Mouse (Mus musculus) small intestine, adult 2 months (tissue): ENCODE measurements around the gene Banp. TPM values are rescaled to one million over a fixed set of nuclear protein-coding genes. Genes with fewer than 3 reads are reported as not detected.
A peak's percentile ranks its signal among the peaks of the same experiment; 100 is the strongest.

Source experiments
- H3K27ac ChIP-seq: fragments of 200-500 bp; 2 replicates; pipeline ENCODE4 v1.5.1; 2012; ENCODE audit warnings: low read depth, low read length, control low read depth, inconsistent platforms; ENCODE audit not compliant: insufficient read depth
- H3K27me3 ChIP-seq: fragments of 200-500 bp; 2 replicates; pipeline ENCODE4 v1.6.1; 2012; ENCODE audit warnings: mild to moderate bottlenecking, moderate library complexity, low read length, inconsistent platforms; ENCODE audit not compliant: control insufficient read depth, insufficient read depth
- H3K36me3 ChIP-seq: fragments of 200-500 bp; 2 replicates; pipeline ENCODE4 v1.6.1; 2012; ENCODE audit warnings: mild to moderate bottlenecking, low read length, control low read depth, inconsistent platforms; ENCODE audit not compliant: control insufficient read depth, insufficient read depth
- H3K4me1 ChIP-seq: fragments of 200-500 bp; 2 replicates; pipeline ENCODE4 v1.6.1; 2012; ENCODE audit warnings: low read length, inconsistent platforms, mixed read lengths; ENCODE audit not compliant: control insufficient read depth, insufficient read depth, insufficient read length
- H3K4me3 ChIP-seq: fragments of 200-500 bp; 2 replicates; pipeline ENCODE4 v1.5.1; 2012; ENCODE audit warnings: low read depth, mild to moderate bottlenecking, control low read depth, inconsistent platforms, low read length, moderate library complexity
- CTCF ChIP-seq: fragments of 200-500 bp; IDR thresholded peaks from 2 replicates; pipeline ENCODE4 v1.5.1; 2012; ENCODE audit warnings: low read depth, mild to moderate bottlenecking, control low read depth, inconsistent platforms, low read length, moderate library complexity, mixed read lengths; ENCODE audit not compliant: insufficient replicate concordance, insufficient read length; ENCODE audit errors: extremely low read depth
- POLR2A ChIP-seq: fragments of 200-500 bp; IDR thresholded peaks from 2 replicates; pipeline ENCODE4 v1.6.1; 2012; ENCODE audit warnings: low read depth, mild to moderate bottlenecking, control low read depth, inconsistent platforms, low read length, moderate library complexity
- WGBS: fragments of 180-500 bp; shearing (Covaris S2); methylation state at CpG from one replicate; pipeline ENCODE4 v1.1.7; 2018; 5-methylcytosine and 5-hydroxymethylcytosine counted together
- polyA plus RNA-seq: library from polyadenylated mRNA; depleted of rRNA; stranded (reverse); fragments of >200 nt; gene quantifications from 2 replicates; pipeline ENCODE4 v1.2.3, GENCODE M21; 2012

Gene Banp
- polyA plus RNA-seq, 1 experiment, result 34.3 TPM

DNA sequence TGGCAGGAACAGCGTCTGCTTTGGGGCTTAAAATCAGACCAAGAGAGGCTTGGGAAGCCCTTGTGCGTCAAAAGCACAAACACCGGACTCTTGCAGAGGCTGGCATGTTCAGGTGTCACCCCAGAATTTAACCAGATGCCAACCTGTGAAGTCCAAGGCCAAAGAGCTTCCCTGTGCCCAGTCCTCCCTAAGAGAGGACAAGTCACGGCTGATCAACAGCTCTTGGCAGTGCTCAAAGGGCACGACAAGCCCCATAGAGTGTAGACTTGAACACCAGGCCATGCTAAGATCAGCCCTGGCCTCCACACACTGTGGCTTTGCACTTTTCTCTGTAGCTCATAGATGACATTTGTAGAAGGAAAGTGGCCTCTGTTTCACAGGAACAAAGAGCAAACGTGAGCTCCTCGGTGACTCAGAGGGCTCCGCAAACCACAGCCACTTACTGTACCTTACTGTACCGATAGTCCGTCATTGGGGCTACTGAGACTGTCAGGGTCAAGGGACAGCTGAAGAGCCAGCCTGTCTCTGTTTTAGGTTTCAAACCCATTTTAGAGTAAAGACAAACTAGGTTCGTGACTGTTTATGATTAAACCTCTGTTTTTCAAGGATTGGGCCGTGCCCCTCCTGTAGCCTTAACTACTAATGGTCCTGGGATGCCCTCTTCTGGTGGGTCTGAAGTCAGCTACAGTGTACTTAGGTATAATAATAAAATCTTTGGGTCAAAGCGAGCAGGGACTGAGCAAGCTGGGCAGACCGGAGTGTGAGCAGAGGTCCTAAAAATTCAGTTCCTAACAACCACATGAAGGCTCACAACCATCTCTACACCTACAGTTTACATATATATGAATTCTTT lies 16.7 kb upstream of the Banp start:
- no peaks in the 10 kb centered on the region for H3K27me3 ChIP-seq
- 80% methylated on average over 14 of the region's 14 CpGs for WGBS
- no peaks in the 10 kb centered on the region for H3K36me3 ChIP-seq
- TF ChIP-seq POLR2A, result no peak
- no peak for TF ChIP-seq CTCF
- H3K27ac ChIP-seq, result no peak overlapping the region
- no peaks in the 10 kb centered on the region for H3K4me1 ChIP-seq
- H3K4me3 ChIP-seq, result no peak overlapping the region

- Histone ChIP-seq H3K4me1 (no peaks in the 10 kb centered on the region), H3K36me3 (no peaks in the 10 kb centered on the region), H3K4me3 (no peak overlapping the region), H3K27ac (no peak overlapping the region), H3K27me3 (no peaks in the 10 kb centered on the region)
- TF ChIP-seq CTCF (peak; percentile 52; the same call in 1 of the 2 replicates), POLR2A (no peak)
- 39% methylated on average over 4 of the region's 4 CpGs for WGBS
Observed at GRCm38 (mm10) chr8:121934506-121934905, 15.0 kb upstream of the Banp start.

DNA sequence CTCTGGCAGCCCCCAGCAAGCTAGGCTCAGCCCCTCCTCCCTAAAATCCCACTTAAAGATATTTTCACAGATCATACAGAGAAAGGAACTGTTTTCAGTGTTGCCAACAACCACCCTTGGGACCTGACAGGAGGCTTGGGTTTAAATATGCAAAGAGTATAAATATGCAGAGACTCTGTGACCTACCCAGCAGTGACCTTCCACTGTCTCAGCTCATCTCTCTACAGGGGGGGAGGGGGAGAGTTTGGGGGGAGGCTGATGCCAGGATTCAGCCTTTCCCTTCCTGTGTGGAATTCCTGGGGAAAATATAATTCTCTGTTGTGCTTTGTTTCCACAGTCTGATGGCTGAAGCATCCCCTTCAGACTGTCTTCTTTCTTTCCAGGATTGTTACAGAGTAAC lies 14.6 kb upstream of the Banp start:
- H3K27me3 ChIP-seq, result no peaks in the 10 kb centered on the region
- no peaks in the 10 kb centered on the region for H3K4me1 ChIP-seq
- H3K4me3 ChIP-seq, result no peak overlapping the region
- H3K36me3 ChIP-seq, result no peaks in the 10 kb centered on the region
- H3K27ac ChIP-seq, result no peak overlapping the region
- TF ChIP-seq CTCF, result no peak
- no peak for TF ChIP-seq POLR2A

GRCm38 (mm10) chr8:121935341-121936294 lies 13.9 kb upstream of the Banp start:
- TF ChIP-seq POLR2A, result no peak
- TF ChIP-seq CTCF, result no peak
- Histone ChIP-seq H3K4me3 (no peak overlapping the region), H3K27me3 (no peaks in the 10 kb centered on the region), H3K4me1 (no peaks in the 10 kb centered on the region), H3K36me3 (no peaks in the 10 kb centered on the region), H3K27ac (no peak overlapping the region)
- 50% methylated on average over 12 of the region's 12 CpGs for WGBS

DNA sequence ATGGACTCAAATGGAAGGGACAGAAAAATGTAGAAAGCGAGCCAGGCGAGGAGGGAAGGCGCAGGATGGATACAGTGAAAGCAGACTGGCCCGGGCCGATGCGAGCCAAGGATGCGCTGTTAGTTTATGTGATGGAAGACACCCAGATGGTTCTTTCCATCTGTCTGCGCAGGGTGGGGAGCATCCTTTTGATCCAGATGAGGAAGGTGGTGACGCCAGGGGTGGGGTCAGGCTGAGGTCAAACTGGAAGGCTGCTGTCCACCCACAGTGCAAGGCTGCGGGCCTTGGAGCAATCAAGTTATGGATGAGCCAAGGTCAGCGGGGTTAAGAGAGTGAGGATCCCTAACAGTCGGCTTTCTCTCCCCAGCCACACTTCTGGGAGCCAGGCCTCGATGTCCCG lies 13.2 kb upstream of the Banp start:
- WGBS, result 70% methylated on average over 14 of the region's 14 CpGs
- no peak for TF ChIP-seq POLR2A
- TF ChIP-seq CTCF, result no peak
- Histone ChIP-seq H3K4me3 (no peak overlapping the region), H3K36me3 (no peaks in the 10 kb centered on the region), H3K4me1 (no peaks in the 10 kb centered on the region), H3K27ac (no peak overlapping the region), H3K27me3 (no peaks in the 10 kb centered on the region)

DNA sequence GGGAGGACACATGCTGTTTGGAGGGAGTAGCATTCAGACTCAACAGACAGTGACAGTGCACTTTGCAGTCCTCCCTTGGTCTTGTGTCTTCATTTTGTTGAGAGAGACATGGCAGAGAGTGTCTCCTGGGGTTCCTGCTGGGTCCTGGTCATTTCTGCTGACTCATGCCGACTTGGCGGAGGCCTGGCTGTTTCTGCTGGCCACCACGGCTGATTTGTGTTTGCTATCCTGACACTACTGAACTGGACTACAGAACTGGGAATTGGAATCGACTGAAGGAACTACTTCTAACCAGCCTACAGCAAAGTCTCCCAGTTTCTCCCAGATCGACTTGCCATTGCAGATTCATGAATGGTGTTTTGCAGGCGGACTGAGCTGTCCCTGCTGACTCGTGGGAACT lies 10.8 kb upstream of the Banp start:
- Histone ChIP-seq H3K4me1 (0 out of 2 replicates have a peak, but pooled peaks cover 2% of the 10 kb centered on the region), H3K36me3 (no peaks in the 10 kb centered on the region), H3K4me3 (no peak overlapping the region), H3K27me3 (no peaks in the 10 kb centered on the region), H3K27ac (no peak overlapping the region)
- TF ChIP-seq POLR2A (no peak), CTCF (no peak)
- WGBS, result 74% methylated on average over 7 of the region's 7 CpGs
